23 mouse cellular contexts compared by ENCODE assay signal in genomic region chr5:142959156-142959555, GRCm38 (mm10). TPM values are rescaled to one million over a fixed set of nuclear protein-coding genes. Genes with fewer than 3 reads are reported as not detected.
DNase-seq lines count a peak whose midpoint lies in the region; ATAC-seq and TF ChIP-seq lines count a peak whose summit lies in the region.
"Had no signal": no experiment of that assay in that cellular context is flagged by ENCODE, and none has a peak within 500 bp of the region (broad histone marks: within the 10 kb centered on the region; RNA-seq: fewer than 3 reads in every experiment).

No protein-coding gene starts in this region.

- no peak for TF ChIP-seq EP300 in stomach, postnatal 0 days (optimal IDR thresholded peaks at IDR 0.05)

- 0 out of 2 replicates have a peak, but pooled peaks cover 6% of the 10 kb centered on the region for H3K36me3 ChIP-seq in heart, embryonic 10.5 days
- H3K36me3 ChIP-seq in stomach, embryonic 14.5 days (ENCODE audit: control insufficient read depth, insufficient read depth, low read length), result no peaks in the 10 kb centered on the region
- no peaks in the 10 kb centered on the region for H3K36me3 ChIP-seq in stomach, postnatal 0 days (ENCODE audit: control insufficient read depth, insufficient read depth, low read length)
- H3K36me3 ChIP-seq in embryonic facial prominence, embryonic 13.5 days, result no peaks in the 10 kb centered on the region
- no peaks in the 10 kb centered on the region for H3K36me3 ChIP-seq in liver, embryonic 11.5 days (ENCODE audit: control insufficient read depth, insufficient read depth, low read length)
- H3K36me3 ChIP-seq: liver, embryonic 12.5 days; neural tube, embryonic 15.5 days; stomach, embryonic 15.5 days had no signal

- TF ChIP-seq CTCF in stomach, postnatal 0 days (IDR thresholded peaks at IDR 0.05; ENCODE audit: low read depth), result no peak

- peak overlapping the region; percentile 96 for H3K27ac ChIP-seq in heart, embryonic 10.5 days
- H3K27ac ChIP-seq in stomach, embryonic 14.5 days (ENCODE audit: low read length), result no peak overlapping the region; the same call in none of the 2 replicates
- no peak overlapping the region for H3K27ac ChIP-seq in stomach, postnatal 0 days (replicated peaks)
- no peak overlapping the region for H3K27ac ChIP-seq in embryonic facial prominence, embryonic 13.5 days
- no peak overlapping the region for H3K27ac ChIP-seq in liver, embryonic 11.5 days (ENCODE audit: low read depth, low read length)
- H3K27ac ChIP-seq: hindbrain, embryonic 14.5 days; liver, embryonic 12.5 days had no signal

- DNase-seq in heart, embryonic 10.5 days (ENCODE audit: low spot score), result no peak
- no peak for DNase-seq in heart, postnatal 36 days
- DNase-seq in stomach, postnatal 0 days (ENCODE audit: low spot score), result no peak
- no peak for DNase-seq in liver, embryonic 11.5 days (ENCODE audit: low spot score)
- no peak for DNase-seq in layer of hippocampus, postnatal 14 days (ENCODE audit: low spot score in 2 of 2)
- DNase-seq: adrenal gland, postnatal 25 days; B cell, adult 2 months; cerebellum, adult 9-10 months; gastrocnemius, postnatal 10 days; kidney, adult 8-10 months; kidney, postnatal 36 days; lung, adult 18-20 months; right cerebral cortex, adult 18-20 months; right cerebral cortex, postnatal 4 days; thymus, adult 18-20 months; thymus, postnatal 36 days had no signal

- H3K4me1 ChIP-seq in heart, embryonic 10.5 days, result peaks cover 57% of the 10 kb centered on the region
- peaks cover 13% of the 10 kb centered on the region for H3K4me1 ChIP-seq in stomach, embryonic 14.5 days (ENCODE audit: control insufficient read depth, insufficient read depth, low read length)
- peaks cover 6% of the 10 kb centered on the region; the same call in 1 of the 2 replicates for H3K4me1 ChIP-seq in stomach, postnatal 0 days (replicated peaks; ENCODE audit: control insufficient read depth, insufficient read depth)
- peaks cover 23% of the 10 kb centered on the region for H3K4me1 ChIP-seq in embryonic facial prominence, embryonic 13.5 days
- peaks cover 11% of the 10 kb centered on the region for H3K4me1 ChIP-seq in liver, embryonic 11.5 days (replicated peaks; ENCODE audit: control insufficient read depth, insufficient read depth, low read length)

- peak overlapping the region; percentile 78; the same call in 1 of the 2 replicates for H3K4me3 ChIP-seq in heart, embryonic 10.5 days
- peak overlapping the region; percentile 95; the same call in 1 of the 2 replicates for H3K4me3 ChIP-seq in stomach, embryonic 14.5 days (ENCODE audit: low read depth, low read length)
- H3K4me3 ChIP-seq in stomach, postnatal 0 days (ENCODE audit: low read depth, low read length), result no peak overlapping the region
- H3K4me3 ChIP-seq in embryonic facial prominence, embryonic 13.5 days, result no peak overlapping the region
- H3K4me3 ChIP-seq in liver, embryonic 11.5 days (ENCODE audit: low read depth, low read length), result no peak overlapping the region

- intact Hi-C loops in heart, postnatal 36 days (cut with DNase I), result no loop called here

- H3K9ac ChIP-seq in stomach, embryonic 14.5 days (replicated peaks; ENCODE audit: low read depth, low read length), result no peak overlapping the region
- no peak overlapping the region for H3K9ac ChIP-seq in stomach, postnatal 0 days (ENCODE audit: low read length)
- H3K9ac ChIP-seq in embryonic facial prominence, embryonic 13.5 days, result no peak overlapping the region
- H3K9ac ChIP-seq in liver, embryonic 11.5 days (ENCODE audit: low read depth, low read length), result no peak overlapping the region
- H3K9ac ChIP-seq: liver, embryonic 12.5 days; stomach, embryonic 15.5 days had no signal

- 0 out of 2 replicates have a peak, but pooled peaks cover 4% of the 10 kb centered on the region for H3K27me3 ChIP-seq in heart, embryonic 10.5 days (ENCODE audit: insufficient read depth, poor library complexity, severe bottlenecking)
- no peaks in the 10 kb centered on the region for H3K27me3 ChIP-seq in stomach, embryonic 14.5 days (ENCODE audit: control insufficient read depth, insufficient read depth, low read length)
- H3K27me3 ChIP-seq in stomach, postnatal 0 days (ENCODE audit: control insufficient read depth, insufficient read depth, low read length), result no peaks in the 10 kb centered on the region
- H3K27me3 ChIP-seq in embryonic facial prominence, embryonic 13.5 days, result no peaks in the 10 kb centered on the region
- H3K27me3 ChIP-seq in liver, embryonic 11.5 days (replicated peaks; ENCODE audit: control insufficient read depth, insufficient read depth, low read length), result peaks cover 54% of the 10 kb centered on the region
- H3K27me3 ChIP-seq: neural tube, embryonic 15.5 days; stomach, embryonic 15.5 days had no signal

- WGBS in heart, embryonic 10.5 days, result 48% methylated on average over 4 of the region's 4 CpGs
- WGBS in stomach, embryonic 14.5 days, result 87% methylated on average over 4 of the region's 4 CpGs
- WGBS in stomach, postnatal 0 days, result 86% methylated on average over 4 of the region's 4 CpGs
- WGBS in embryonic facial prominence, embryonic 13.5 days, result 62% methylated on average over 4 of the region's 4 CpGs
- WGBS in liver, embryonic 11.5 days, result 65% methylated on average over 4 of the region's 4 CpGs

- H3K4me2 ChIP-seq in stomach, embryonic 14.5 days (replicated peaks; ENCODE audit: low read depth, low read length), result no peak overlapping the region
- no peak overlapping the region for H3K4me2 ChIP-seq in stomach, postnatal 0 days (replicated peaks; ENCODE audit: low read depth)
- peak overlapping the region; percentile 95; the same call in 1 of the 2 replicates for H3K4me2 ChIP-seq in embryonic facial prominence, embryonic 13.5 days
- no peak overlapping the region for H3K4me2 ChIP-seq in liver, embryonic 11.5 days

- H3K9me3 ChIP-seq in heart, embryonic 10.5 days, result no peaks in the 10 kb centered on the region
- H3K9me3 ChIP-seq in stomach, embryonic 14.5 days (ENCODE audit: control insufficient read depth, low read depth, low read length), result no peaks in the 10 kb centered on the region
- H3K9me3 ChIP-seq in stomach, postnatal 0 days (ENCODE audit: control insufficient read depth, low read length), result no peaks in the 10 kb centered on the region
- H3K9me3 ChIP-seq in embryonic facial prominence, embryonic 13.5 days, result no peaks in the 10 kb centered on the region
- H3K9me3 ChIP-seq in liver, embryonic 11.5 days (ENCODE audit: control insufficient read depth, low read length), result no peaks in the 10 kb centered on the region
- H3K9me3 ChIP-seq: liver, embryonic 12.5 days; neural tube, embryonic 15.5 days; stomach, embryonic 15.5 days had no signal

- ATAC-seq in stomach, embryonic 14.5 days (ENCODE audit: insufficient number of reproducible peaks, insufficient read depth, low FRiP score, low read depth), result no peak
- no peak for ATAC-seq in stomach, postnatal 0 days (ENCODE audit: low FRiP score, low TSS enrichment)
- ATAC-seq in embryonic facial prominence, embryonic 13.5 days (ENCODE audit: insufficient number of reproducible peaks, insufficient read depth, low FRiP score, low TSS enrichment, low read depth), result no peak
- no peak for ATAC-seq in liver, embryonic 11.5 days (replicated peaks; ENCODE audit: low FRiP score)
- no peak for ATAC-seq in megakaryocyte-erythroid progenitor cell, adult 5-6 weeks (replicated peaks; ENCODE audit: low FRiP score, low TSS enrichment, poor library complexity, severe bottlenecking)
- ATAC-seq: liver, embryonic 12.5 days had no signal

RNA-seq across cellular contexts. Expression of gene Fscn1, which starts 1.0 kb away (rescaled TPM):
- 254 and 329 TPM in 2 replicates for polyA plus RNA-seq in heart, embryonic 10.5 days (2016; fragmentation: Nextera tagmentation; extraction: Ambion mirVana)
- total RNA-seq in heart, postnatal 36 days (2021), result 10 to 100 TPM; 26.5 to 37.6 TPM
- polyA plus RNA-seq in stomach, embryonic 14.5 days (2014; fragmentation: Nextera tagmentation; extraction: Ambion mirVana), result 232 and 251 TPM in 2 replicates
- 42.0 and 42.7 TPM in 2 replicates for polyA plus RNA-seq in stomach, postnatal 0 days (2015; fragmentation: Nextera tagmentation; extraction: Ambion mirVana)
- polyA plus RNA-seq in embryonic facial prominence, embryonic 13.5 days (2015; fragmentation: Nextera tagmentation; extraction: Ambion mirVana), result 392 and 441 TPM in 2 replicates
- 142 and 148 TPM in 2 replicates for polyA plus RNA-seq in liver, embryonic 11.5 days (2014; fragmentation: Nextera tagmentation; extraction: Ambion mirVana)
- total RNA-seq in megakaryocyte-erythroid progenitor cell, adult 5-6 weeks (2014; fragmentation: Nextera tagmentation), result 0.17 TPM in 1 of 2 replicates, not detected in the other
- total RNA-seq in megakaryocyte-erythroid progenitor cell, adult 5-6 weeks (2017), result 0.11 TPM in 1 of 2 replicates, not detected in the other
- total RNA-seq in layer of hippocampus, postnatal 14 days (2021), result 100 to 1,000 TPM; 304 to 311 TPM

RNA-seq across cellular contexts. Expression of gene Actb, which starts 52.6 kb away (rescaled TPM):
- polyA plus RNA-seq in heart, embryonic 10.5 days (2016; fragmentation: Nextera tagmentation; extraction: Ambion mirVana), result 6,505 and 8,921 TPM in 2 replicates
- 100 to 1,000 TPM; 707 to 812 TPM for total RNA-seq in heart, postnatal 36 days (2021)
- 17,142 and 17,567 TPM in 2 replicates for polyA plus RNA-seq in stomach, embryonic 14.5 days (2014; fragmentation: Nextera tagmentation; extraction: Ambion mirVana)
- 14,823 and 16,187 TPM in 2 replicates for polyA plus RNA-seq in stomach, postnatal 0 days (2015; fragmentation: Nextera tagmentation; extraction: Ambion mirVana)
- polyA plus RNA-seq in embryonic facial prominence, embryonic 13.5 days (2015; fragmentation: Nextera tagmentation; extraction: Ambion mirVana), result 14,475 and 16,597 TPM in 2 replicates
- polyA plus RNA-seq in liver, embryonic 11.5 days (2014; fragmentation: Nextera tagmentation; extraction: Ambion mirVana), result 11,958 and 12,749 TPM in 2 replicates
- total RNA-seq in megakaryocyte-erythroid progenitor cell, adult 5-6 weeks (2014; fragmentation: Nextera tagmentation), result 1,959 and 3,523 TPM in 2 replicates
- total RNA-seq in megakaryocyte-erythroid progenitor cell, adult 5-6 weeks (2017), result 1,717 and 2,932 TPM in 2 replicates
- 1,000 to 10,000 TPM; 3,650 to 3,993 TPM for total RNA-seq in layer of hippocampus, postnatal 14 days (2021)

Comparison
In these comparisons a context has a peak if more than half of its experiments do, and no peak if none do; other contexts are left out.
1. H3K4me3 ChIP-seq: peak in heart, embryonic 10.5 days (single experiment) and stomach, embryonic 14.5 days (single experiment); none in stomach, postnatal 0 days (single experiment), embryonic facial prominence, embryonic 13.5 days (single experiment) and liver, embryonic 11.5 days (single experiment).